Mouse (Mus musculus): Measurements from ENCODE around the gene Ilvbl. TPM values are rescaled to one million over a fixed set of nuclear protein-coding genes. Genes with fewer than 3 reads are reported as not detected.
"Not testable (repeated sequence)": the region's sequence is repeated elsewhere in the genome, so short reads cannot be mapped to it uniquely, and the experiment has no call there.

Gene Ilvbl
- total RNA-seq, 2 experiments from 2014 or later: 27.9 to 40.1 TPM

GRCm38 (mm10) chr10:78590744-78591143, 16.6 kb downstream of the Ilvbl start:
- DNase-seq (ENCODE audit: low spot score in 2 of 2): no peak

- DNase-seq (ENCODE audit: low spot score in 2 of 2): peak in 1 of 2 experiments; percentile 65
Observed at GRCm38 (mm10) chr10:78591406-78592328, 17.5 kb downstream of the Ilvbl start, which contains the start of gene Syde1. TSS of gene Syde1 (minus strand) at chr10:78591964.

- no peak for DNase-seq (ENCODE audit: low spot score in 2 of 2)
Observed at GRCm38 (mm10) chr10:78592856-78593379, 18.8 kb downstream of the Ilvbl start.

GRCm38 (mm10) chr10:78593736-78594135, 19.6 kb downstream of the Ilvbl start:
- no peak for DNase-seq (ENCODE audit: low spot score in 2 of 2)

- DNase-seq (ENCODE audit: low spot score in 2 of 2): no peak
Observed at GRCm38 (mm10) chr10:78594157-78594556, 20.0 kb downstream of the Ilvbl start.

GRCm38 (mm10) chr10:78594566-78594965, 20.4 kb downstream of the Ilvbl start:
- DNase-seq (ENCODE audit: low spot score in 2 of 2): no peak

- DNase-seq (ENCODE audit: low spot score in 2 of 2): no peak
Observed at GRCm38 (mm10) chr10:78599865-78600264, 25.7 kb downstream of the Ilvbl start.

- DNase-seq (ENCODE audit: low spot score in 2 of 2): no peak
Observed at GRCm38 (mm10) chr10:78605080-78605479, 30.9 kb downstream of the Ilvbl start.

- DNase-seq (ENCODE audit: low spot score in 2 of 2): no peak
Observed at GRCm38 (mm10) chr10:78607602-78608001, 33.5 kb downstream of the Ilvbl start.

GRCm38 (mm10) chr10:78617974-78618373, 43.8 kb downstream of the Ilvbl start, which contains the start of gene Olfr1357:
TSS of gene Olfr1357 (minus strand) at chr10:78618074.
- no peak for DNase-seq (ENCODE audit: low spot score in 2 of 2)

GRCm38 (mm10) chr10:78623143-78623542, 49.0 kb downstream of the Ilvbl start:
- DNase-seq (ENCODE audit: low spot score in 2 of 2): not testable (repeated sequence)

- no peak for DNase-seq (ENCODE audit: low spot score in 2 of 2)
Observed at GRCm38 (mm10) chr10:78630194-78630593, 56.0 kb downstream of the Ilvbl start.

- DNase-seq (ENCODE audit: low spot score in 2 of 2): peak in 1 of 2 experiments; percentile 13
Observed at GRCm38 (mm10) chr10:78632311-78632710, 58.2 kb downstream of the Ilvbl start.

Small RNA genes lying within 50 kb of the gene (microRNA-seq; reads per million reads assigned to microRNA genes)
- gene Gm27541: not detected

Other genes starting within 250 kb of the Ilvbl start
- 100 to 1,000 TPM; 231 to 259 TPM for gene Agpat3, start 221.9 kb upstream of the Ilvbl start, total RNA-seq (2021)
- 100 to 1,000 TPM; 113 to 119 TPM for gene Rrp1, start 161.3 kb upstream of the Ilvbl start, total RNA-seq (2021)
- gene Cstb, start 148.7 kb upstream of the Ilvbl start, total RNA-seq (2021): 10 to 100 TPM; 46.6 to 52.1 TPM
- 1 to 10 TPM; 7.9 to 8.2 TPM for gene Pdxk, start 109.4 kb upstream of the Ilvbl start, total RNA-seq (2021)
- not detected for gene Olfr1358, start 56.9 kb upstream of the Ilvbl start, total RNA-seq (2021)
- gene Syde1, start 17.6 kb downstream of the Ilvbl start, total RNA-seq (2021): 10 to 100 TPM; 19.6 to 20.9 TPM
- gene Olfr1357, start 43.7 kb downstream of the Ilvbl start, total RNA-seq (2021): not detected
- gene Casp14, start 143.9 kb downstream of the Ilvbl start, total RNA-seq (2021): not detected
- not detected for gene Ccdc105, start 178.7 kb downstream of the Ilvbl start, total RNA-seq (2021)
- under 1 TPM; 0.21 to 0.69 TPM for gene Slc1a6, start 206.2 kb downstream of the Ilvbl start, total RNA-seq (2021)

Measured in gastrocnemius, postnatal 4 days (tissue).